Mouse (Mus musculus) C2C12 (cell line): ENCODE measurements around the gene Hmgcl. TPM values are rescaled to one million over a fixed set of nuclear protein-coding genes. Genes with fewer than 3 reads are reported as not detected.

ENCODE experiments used
- H3K27me3 ChIP-seq: one replicate; pipeline ENCODE4 v1.6.1; 2011; ENCODE audit not compliant: control insufficient read depth, insufficient read depth, insufficient read length
- H3K36me3 ChIP-seq: one replicate; pipeline ENCODE4 v1.6.1; 2011; ENCODE audit not compliant: control insufficient read depth, insufficient read depth
- H3K4me3 ChIP-seq: one replicate; pipeline ENCODE4 v1.5.1; 2011; ENCODE audit warnings: mild to moderate bottlenecking, control low read depth; ENCODE audit not compliant: poor library complexity, insufficient read depth, severe bottlenecking
- H3K79me2 ChIP-seq: one replicate; pipeline ENCODE4 v1.6.1; 2011; ENCODE audit not compliant: control insufficient read depth, insufficient read depth
- H3K79me3 ChIP-seq: one replicate; pipeline ENCODE4 v1.6.1; 2011; ENCODE audit warnings: low read depth, control low read depth
- H3ac ChIP-seq: one replicate; pipeline ENCODE3; 2011; ENCODE audit warnings: low read depth; ENCODE audit not compliant: control insufficient read depth, insufficient read length
- CEBPB ChIP-seq: IDR thresholded peaks from one replicate; pipeline ENCODE4 v1.6.1; 2011; ENCODE audit warnings: low read depth, mild to moderate bottlenecking, control low read depth, moderate library complexity
- CTCF ChIP-seq: IDR thresholded peaks from one replicate; pipeline ENCODE4 v1.5.1; 2011; ENCODE audit not compliant: control insufficient read depth, insufficient read depth, insufficient read length
- FOSL1 ChIP-seq: IDR thresholded peaks from one replicate; pipeline ENCODE4 v1.8.0; 2011; ENCODE audit warnings: mild to moderate bottlenecking, low read length; ENCODE audit not compliant: poor library complexity, insufficient read depth, severe bottlenecking
- MAX ChIP-seq: IDR thresholded peaks from one replicate; pipeline ENCODE4 v1.6.1; 2011; ENCODE audit warnings: mild to moderate bottlenecking, control low read depth
- MYOD1 ChIP-seq: IDR thresholded peaks from one replicate; pipeline ENCODE4 v1.6.1; 2011; ENCODE audit warnings: low read depth; ENCODE audit not compliant: control insufficient read depth, insufficient read length
- MYOG ChIP-seq: IDR thresholded peaks from one replicate; pipeline ENCODE4 v1.6.1; 2011; ENCODE audit not compliant: control insufficient read depth, insufficient read length; ENCODE audit errors: extremely low read depth
- USF1 ChIP-seq: IDR thresholded peaks from one replicate; pipeline ENCODE4 v1.6.1; 2011; ENCODE audit warnings: low read depth, mild to moderate bottlenecking, control low read depth, moderate library complexity
- long read RNA-seq, 2 experiments: library from polyadenylated mRNA; unstranded; transcript quantifications; one replicate each; pipeline ENCODE4 v2.0.0; 2019 to 2020
- polyA plus RNA-seq: library from polyadenylated mRNA; unstranded; fragments of >200 nt; fragmentation: generic; extraction: Trizol; gene quantifications from one replicate; pipeline ENCODE4 v1.2.1, GENCODE M21; 2012; ENCODE audit warnings: missing spikeins

The Hmgcl gene
- polyA plus RNA-seq = 24.3 TPM
- long read RNA-seq, experiment 1, transcript Hmgcl-201 (9 exons, 1,418 nt) = major isoform, 51 of 68 reads
- long read RNA-seq, experiment 1, partial matches to known transcripts = 3 of 68 reads
- long read RNA-seq, experiment 1, other reads (novel, unspliced or antisense) = 14 of 68 reads
- long read RNA-seq, experiment 2, transcript Hmgcl-201 (9 exons, 1,418 nt) = major isoform, 63 of 75 reads
- long read RNA-seq, experiment 2, partial matches to known transcripts = 0 of 75 reads
- long read RNA-seq, experiment 2, other reads (novel, unspliced or antisense) = 12 of 75 reads

DNA sequence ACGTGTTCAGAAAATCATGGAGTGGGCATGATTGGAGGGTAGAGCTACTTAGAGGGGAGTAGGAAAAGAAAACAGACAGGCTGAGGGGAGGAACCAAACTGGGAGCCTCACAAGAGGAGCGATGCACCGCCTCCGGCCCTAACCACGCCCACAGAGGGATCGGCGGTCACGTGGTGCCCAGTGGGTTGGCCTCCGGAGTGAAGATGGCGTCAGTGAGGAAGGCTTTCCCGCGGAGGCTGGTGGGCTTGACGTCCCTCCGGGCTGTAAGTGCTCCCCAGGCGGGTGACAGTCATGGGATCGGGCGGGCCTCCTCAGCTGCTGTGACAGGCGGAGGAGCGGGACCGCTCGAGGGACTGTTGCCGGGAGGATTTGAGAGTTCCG, at the start of gene Hmgcl:
TSS of gene Hmgcl (plus strand) at position 171 of the 381 bp plus-strand sequence.
- Histone ChIP-seq H3K27me3 (no peaks in the 10 kb centered on the region), H3K36me3 (no peaks in the 10 kb centered on the region), H3K4me3 (peak within 1 kb of the TSS; percentile 71), H3K79me3 (peaks cover 1% of the 10 kb centered on the region), H3K79me2 (peaks cover 16% of the 10 kb centered on the region), H3ac (peak within 1 kb of the TSS; percentile 70)
- TF ChIP-seq FOSL1 (no peak), USF1 (peak; percentile 97), MAX (no peak)

DNA sequence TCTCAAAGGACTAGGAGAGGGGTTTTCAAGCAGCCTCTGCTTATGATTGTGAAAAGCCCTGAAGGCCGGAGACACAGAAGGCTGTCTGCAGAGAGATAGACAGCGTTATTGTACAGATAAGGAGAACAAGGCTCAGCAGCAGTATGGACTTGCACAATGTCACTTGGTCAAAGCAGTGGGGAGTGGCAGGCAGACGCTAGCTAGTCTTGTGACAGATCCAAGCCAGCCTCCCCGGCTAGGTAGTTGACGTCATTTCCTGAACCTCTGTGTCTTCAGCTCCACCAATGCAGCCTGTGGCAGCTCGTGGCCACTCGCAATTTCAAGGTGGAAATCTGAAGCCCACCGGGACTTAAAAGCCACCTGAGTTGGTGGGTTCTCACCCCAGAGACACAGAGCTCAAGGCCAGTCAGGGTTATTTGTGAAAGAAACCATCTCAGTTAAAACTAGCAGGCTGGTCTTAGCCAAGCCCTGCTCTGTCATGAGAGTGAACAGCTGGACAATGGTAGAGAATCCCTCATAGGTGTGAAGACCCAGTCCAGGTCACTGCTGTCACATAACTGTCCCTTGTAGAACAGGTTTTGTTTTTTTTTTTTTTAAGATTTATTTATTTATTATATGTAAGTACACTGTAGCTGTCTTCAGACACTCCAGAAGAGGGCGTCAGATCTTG, 47.7 kb upstream of the Hmgcl start:
- no peaks in the 10 kb centered on the region for H3K79me3 ChIP-seq
- TF ChIP-seq MAX (no peak), USF1 (no peak), MYOG (no peak)
- no peaks in the 10 kb centered on the region for H3K79me2 ChIP-seq
- no peak overlapping the region for H3ac ChIP-seq
- no peaks in the 10 kb centered on the region for H3K36me3 ChIP-seq
- H3K4me3 ChIP-seq = no peak overlapping the region
- peaks cover 6% of the 10 kb centered on the region for H3K27me3 ChIP-seq

DNA sequence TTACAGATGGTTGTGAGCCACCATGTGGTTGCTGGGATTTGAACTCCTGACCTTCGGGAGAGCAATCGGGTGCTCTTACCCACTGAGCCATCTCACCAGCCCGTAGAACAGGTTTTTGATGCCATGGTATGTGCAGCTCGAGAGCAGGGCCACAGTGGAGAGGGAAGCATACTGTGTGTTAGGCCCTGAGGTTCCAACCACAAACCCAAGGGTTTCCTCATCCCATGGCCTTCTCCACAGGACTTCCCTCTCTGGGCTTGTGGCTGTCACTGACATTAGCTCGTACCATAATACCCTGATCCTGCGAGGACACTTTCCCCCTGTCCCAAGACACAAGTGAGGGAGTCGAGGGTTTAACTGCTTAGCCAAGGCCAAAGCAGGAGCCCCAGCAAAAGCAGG, 47.2 kb upstream of the Hmgcl start:
- no peak overlapping the region for H3ac ChIP-seq
- TF ChIP-seq FOSL1 = no peak
- TF ChIP-seq USF1 = no peak
- TF ChIP-seq MYOG = no peak
- TF ChIP-seq MYOD1 = no peak
- TF ChIP-seq MAX = no peak
- TF ChIP-seq CTCF = no peak
- no peak for TF ChIP-seq CEBPB
- H3K4me3 ChIP-seq = no peak overlapping the region
- H3K27me3 ChIP-seq = peaks cover 11% of the 10 kb centered on the region
- H3K79me3 ChIP-seq = no peaks in the 10 kb centered on the region
- H3K36me3 ChIP-seq = no peaks in the 10 kb centered on the region
- no peaks in the 10 kb centered on the region for H3K79me2 ChIP-seq

DNA sequence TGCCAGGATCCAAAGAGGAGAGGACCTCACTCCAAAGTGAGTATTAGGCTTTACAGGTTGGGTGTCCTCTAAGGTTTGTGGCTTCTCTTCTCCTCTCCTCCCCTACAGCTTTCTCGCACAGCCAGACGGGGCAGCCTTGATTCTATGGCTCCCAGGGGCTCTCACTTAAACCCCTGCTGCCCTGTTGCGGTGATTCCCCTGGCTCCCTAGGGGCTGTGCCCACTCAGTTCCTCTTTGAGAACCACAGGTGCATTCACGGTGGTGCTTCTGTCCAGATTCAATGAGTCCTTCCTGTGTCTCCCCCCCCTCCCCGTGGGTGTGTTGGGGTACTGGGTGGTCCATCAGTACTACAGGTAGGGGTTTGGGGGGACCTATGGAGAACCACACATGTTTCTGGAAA, 46.2 kb upstream of the Hmgcl start:
- no peak overlapping the region for H3ac ChIP-seq
- H3K36me3 ChIP-seq = no peaks in the 10 kb centered on the region
- H3K27me3 ChIP-seq = peaks cover 16% of the 10 kb centered on the region
- H3K4me3 ChIP-seq = no peak overlapping the region
- TF ChIP-seq CEBPB = no peak
- TF ChIP-seq CTCF = no peak
- no peak for TF ChIP-seq FOSL1
- no peak for TF ChIP-seq MAX
- H3K79me2 ChIP-seq = no peaks in the 10 kb centered on the region
- no peaks in the 10 kb centered on the region for H3K79me3 ChIP-seq

DNA sequence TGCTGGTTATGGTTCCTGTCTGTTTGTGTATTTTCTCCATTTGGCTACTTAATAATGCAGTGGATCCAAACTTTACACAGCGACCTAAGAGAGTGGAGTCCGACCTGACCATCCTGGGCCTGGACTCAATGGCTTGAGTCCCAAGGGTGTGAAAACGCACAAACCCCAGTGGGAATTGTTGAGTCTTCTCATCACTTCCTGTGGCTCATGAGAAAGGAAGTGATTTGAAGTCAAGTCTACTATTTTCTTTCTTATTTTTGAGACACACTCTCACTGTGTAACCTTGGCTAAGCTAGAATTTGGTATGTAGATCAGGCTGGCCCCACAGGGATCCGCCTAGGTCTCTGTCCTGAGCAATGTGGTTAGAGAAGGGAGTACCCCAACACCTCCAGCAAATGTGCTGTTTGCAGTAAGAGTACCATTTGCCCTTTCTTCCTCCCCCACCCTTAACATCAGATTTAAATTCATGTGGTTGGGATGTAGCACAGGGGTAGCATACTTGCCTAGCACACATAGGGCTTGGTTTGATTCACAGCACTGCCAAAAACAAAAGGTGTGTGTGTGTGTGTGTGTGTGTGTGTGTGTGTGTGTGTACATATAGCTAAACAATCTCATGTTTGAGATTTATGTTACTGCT, 43.5 kb upstream of the Hmgcl start:
- Histone ChIP-seq H3K36me3 (no peaks in the 10 kb centered on the region), H3K4me3 (no peak overlapping the region), H3K79me3 (no peaks in the 10 kb centered on the region), H3K79me2 (no peaks in the 10 kb centered on the region), H3K27me3 (peaks cover 20% of the 10 kb centered on the region), H3ac (no peak overlapping the region)
- TF ChIP-seq CEBPB = no peak
- TF ChIP-seq MYOD1 = no peak
- no peak for TF ChIP-seq FOSL1
- TF ChIP-seq MAX = no peak
- TF ChIP-seq MYOG = no peak

DNA sequence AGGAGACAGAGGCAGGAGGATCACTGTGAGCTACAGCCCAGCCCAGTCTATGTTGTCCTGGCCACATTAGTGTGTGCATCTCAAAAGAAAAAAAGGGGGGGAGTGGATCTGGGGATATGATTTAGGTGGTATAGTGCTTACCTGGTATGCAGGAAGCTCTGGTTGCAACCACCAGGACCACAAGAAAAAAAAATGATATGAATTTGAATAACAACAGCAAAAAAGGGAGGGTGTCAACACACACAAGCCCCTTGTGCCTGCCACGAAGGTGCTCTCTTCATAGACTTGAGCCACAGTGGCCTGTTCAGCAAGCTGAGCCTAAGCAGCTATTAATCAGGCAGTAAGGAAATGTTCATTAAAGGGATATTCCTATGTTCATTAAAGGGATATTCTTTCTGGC, 41.4 kb upstream of the Hmgcl start:
- no peaks in the 10 kb centered on the region for H3K79me2 ChIP-seq
- H3K27me3 ChIP-seq = peaks cover 20% of the 10 kb centered on the region
- no peak overlapping the region for H3K4me3 ChIP-seq
- TF ChIP-seq MYOD1 (no peak), MYOG (no peak), CEBPB (no peak), USF1 (no peak), FOSL1 (no peak), CTCF (no peak), MAX (no peak)
- H3K79me3 ChIP-seq = no peaks in the 10 kb centered on the region
- H3K36me3 ChIP-seq = no peaks in the 10 kb centered on the region
- no peak overlapping the region for H3ac ChIP-seq
